Mouse (Mus musculus) bone marrow, adult 2 months (tissue): ENCODE measurements around the gene Lnx2. TPM values are rescaled to one million over a fixed set of nuclear protein-coding genes. Genes with fewer than 3 reads are reported as not detected.

Source experiments
- H3K27ac ChIP-seq: fragments of 200-500 bp; 2 replicates; pipeline ENCODE4 v1.5.1; 2012; ENCODE audit warnings: low read depth, mild to moderate bottlenecking, control low read depth, inconsistent platforms, low read length; ENCODE audit not compliant: control insufficient read depth, poor library complexity, insufficient read depth
- H3K4me1 ChIP-seq: fragments of 200-500 bp; 2 replicates; pipeline ENCODE4 v1.6.1; 2011; ENCODE audit warnings: low read length; ENCODE audit not compliant: control insufficient read depth, insufficient read depth
- H3K4me3 ChIP-seq: fragments of 200-500 bp; replicated peaks from 2 replicates; pipeline ENCODE3; 2011; ENCODE audit warnings: mild to moderate bottlenecking, low read depth, low read length, control low read depth; ENCODE audit not compliant: control insufficient read depth
- CTCF ChIP-seq: fragments of 200-500 bp; IDR thresholded peaks from 2 replicates; pipeline ENCODE4 v1.5.1; 2011; ENCODE audit warnings: low read length, control low read depth; ENCODE audit not compliant: control insufficient read depth, insufficient read depth
- POLR2A ChIP-seq: fragments of 200-500 bp; IDR thresholded peaks from 2 replicates; pipeline ENCODE4 v1.6.1; 2011; ENCODE audit warnings: low read depth, mild to moderate bottlenecking, control low read depth, low read length, borderline replicate concordance; ENCODE audit not compliant: control insufficient read depth
- WGBS: fragments of 180-500 bp; shearing (Covaris S2); methylation state at CpG from one replicate; pipeline ENCODE4 v1.1.7; 2018; 5-methylcytosine and 5-hydroxymethylcytosine counted together
- polyA plus RNA-seq: library from polyadenylated mRNA; stranded (reverse); fragments of >200 nt; gene quantifications from 2 replicates; pipeline ENCODE4 v1.2.4, GENCODE M21; 2011; ENCODE audit warnings: low replicate concordance; ENCODE audit not compliant: missing spikeins, insufficient read depth, insufficient read length

Gene Lnx2
- polyA plus RNA-seq, 1 experiment: 3.8 TPM

DNA sequence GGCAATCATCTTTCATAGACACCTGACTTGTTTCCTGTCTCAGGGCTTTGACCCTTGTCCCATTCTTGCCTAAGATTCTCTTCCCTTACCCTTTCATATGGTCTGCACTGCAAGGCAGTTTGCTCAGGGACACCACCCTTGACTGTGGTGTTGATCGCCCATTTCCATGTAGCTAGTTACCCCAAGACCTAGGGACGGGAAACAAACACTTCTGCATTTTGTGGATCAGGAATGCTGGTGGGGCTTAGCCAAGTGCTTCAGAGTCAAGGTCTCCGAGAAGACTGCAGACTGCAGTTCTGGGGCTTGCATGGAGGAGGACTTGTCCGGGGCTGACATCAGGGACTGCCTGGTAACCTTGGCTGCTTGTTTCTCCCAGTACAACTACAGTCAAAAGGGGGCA is 10.4 kb upstream of the Lnx2 start:
- H3K4me3 ChIP-seq: no peak overlapping the region
- H3K4me1 ChIP-seq: no peaks in the 10 kb centered on the region
- no peak for TF ChIP-seq POLR2A
- no peak overlapping the region for H3K27ac ChIP-seq
- 87% methylated on average over 4 of the region's 4 CpGs for WGBS

DNA sequence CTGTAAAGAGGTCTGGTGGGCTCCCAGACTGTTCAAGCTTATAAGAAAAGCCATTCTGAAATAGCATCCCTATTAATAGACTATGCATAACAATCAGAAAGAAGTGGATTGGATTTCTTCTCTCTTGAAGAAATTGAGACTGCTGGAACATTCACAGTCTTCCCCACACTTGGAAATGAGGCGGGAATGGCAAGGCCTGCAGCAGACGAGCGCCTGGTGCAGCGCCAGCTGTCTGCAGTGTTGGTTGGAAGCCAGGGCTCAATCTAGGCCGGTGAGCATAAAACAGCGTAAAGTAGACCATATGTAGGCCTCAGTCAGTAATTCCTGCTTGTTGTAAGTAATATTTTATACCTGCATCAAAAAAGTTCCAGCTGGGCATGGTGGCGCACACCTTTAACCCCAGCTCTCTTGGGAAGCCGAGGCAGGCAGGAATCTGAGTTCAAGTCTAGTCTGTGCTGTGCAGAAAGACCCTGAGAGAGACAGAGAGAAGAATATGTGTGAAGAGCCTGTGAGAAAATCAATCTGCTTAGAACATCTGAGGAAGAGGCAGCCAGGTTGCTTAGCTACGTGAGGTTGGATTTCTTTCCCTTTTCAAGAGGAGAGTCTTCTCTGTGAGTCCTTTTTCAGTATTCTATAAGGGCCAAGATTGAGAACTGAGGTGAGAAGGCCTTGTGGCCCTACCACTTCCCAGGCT is 9.0 kb upstream of the Lnx2 start:
- 93% methylated on average over 9 of the region's 9 CpGs for WGBS
- Histone ChIP-seq H3K27ac (no peak overlapping the region), H3K4me1 (no peaks in the 10 kb centered on the region), H3K4me3 (no peak overlapping the region)
- TF ChIP-seq POLR2A: no peak

DNA sequence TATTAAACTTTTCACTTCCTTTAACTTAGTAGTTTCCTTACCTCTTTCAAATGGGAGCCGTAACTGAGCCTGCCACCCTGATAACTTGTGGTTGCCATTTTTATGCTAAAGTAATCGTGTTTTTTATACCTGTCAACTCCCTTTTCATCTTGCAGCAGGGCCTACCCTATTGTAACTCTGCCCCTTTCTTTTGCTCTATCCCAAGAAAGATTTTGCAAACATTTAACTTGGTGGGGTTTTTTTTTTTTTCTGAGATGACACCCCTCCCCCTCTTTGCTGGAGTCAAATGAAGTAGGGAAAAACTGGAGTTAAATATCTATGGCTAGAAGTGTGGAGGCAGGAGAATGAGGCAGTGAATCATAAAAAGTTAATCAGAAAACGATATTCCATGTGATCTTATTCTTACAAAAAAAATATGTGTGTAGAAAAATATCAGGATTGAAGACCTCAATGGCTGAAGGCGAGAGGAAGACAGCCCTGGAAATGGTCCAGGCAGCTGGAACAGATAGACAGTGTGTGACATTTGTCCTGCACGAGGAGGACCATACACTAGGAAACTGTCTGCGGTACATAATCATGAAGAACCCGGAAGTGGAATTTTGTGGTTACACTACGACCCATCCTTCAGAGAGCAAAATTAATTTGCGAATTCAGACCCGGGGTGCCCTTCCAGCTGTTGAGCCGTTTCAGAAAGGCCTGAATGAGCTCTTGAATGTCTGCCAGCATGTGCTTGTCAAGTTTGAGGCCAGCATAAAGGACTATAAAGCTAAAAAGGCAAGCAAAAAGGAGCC is 1.9 kb upstream of the Lnx2 start:
- TF ChIP-seq CTCF (no peak), POLR2A (no peak)
- 36% methylated on average over 11 of the region's 11 CpGs for WGBS
- Histone ChIP-seq H3K27ac (peak overlapping the region; percentile 83), H3K4me1 (no peaks in the 10 kb centered on the region; the same call in 1 of the 2 replicates), H3K4me3 (peak overlapping the region; percentile 85)

DNA sequence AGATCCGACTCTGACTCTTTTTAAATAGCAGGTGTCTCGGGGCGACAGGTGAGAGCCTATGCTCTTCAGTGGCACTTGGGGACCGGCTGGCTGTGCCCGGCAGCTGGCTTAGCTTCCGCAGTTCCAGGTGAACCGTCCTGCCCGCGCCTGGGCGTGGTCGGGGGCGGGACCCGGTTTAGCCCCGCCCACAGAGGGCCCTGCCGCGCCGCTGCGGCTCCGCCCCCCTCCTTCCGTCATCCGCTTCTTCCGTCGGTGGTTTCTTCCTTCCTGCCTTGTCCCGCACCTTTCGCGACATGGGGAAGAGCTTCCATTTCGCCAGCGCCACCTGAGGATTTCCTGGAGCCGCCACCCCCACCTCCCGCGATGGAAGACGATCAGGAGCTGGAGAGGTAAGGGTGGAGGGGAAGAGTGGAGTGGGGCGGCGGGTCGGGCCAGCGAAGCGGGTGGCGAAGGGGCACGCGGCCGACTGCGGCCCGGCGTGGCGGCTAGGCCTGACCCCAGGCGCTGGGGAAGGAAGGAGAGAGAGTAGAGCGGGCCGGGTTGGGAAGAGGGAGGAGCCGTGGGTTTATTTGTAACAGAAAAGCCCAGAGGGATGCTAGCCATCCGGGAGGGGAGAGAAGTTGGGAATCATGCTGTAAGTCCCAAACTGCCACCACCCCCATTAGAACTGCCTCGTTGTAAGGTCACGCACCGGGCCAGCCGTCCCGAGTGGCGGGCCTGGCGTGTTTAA is 1.1 kb upstream of the Lnx2 start:
- Histone ChIP-seq H3K27ac (peak overlapping the region; percentile 83), H3K4me3 (peak overlapping the region; percentile 85), H3K4me1 (no peaks in the 10 kb centered on the region; the same call in 1 of the 2 replicates)
- TF ChIP-seq CTCF (no peak), POLR2A (peak; percentile 61; the same call in 1 of the 2 replicates)
- WGBS: under 1% methylated on average over 57 of the region's 57 CpGs

DNA sequence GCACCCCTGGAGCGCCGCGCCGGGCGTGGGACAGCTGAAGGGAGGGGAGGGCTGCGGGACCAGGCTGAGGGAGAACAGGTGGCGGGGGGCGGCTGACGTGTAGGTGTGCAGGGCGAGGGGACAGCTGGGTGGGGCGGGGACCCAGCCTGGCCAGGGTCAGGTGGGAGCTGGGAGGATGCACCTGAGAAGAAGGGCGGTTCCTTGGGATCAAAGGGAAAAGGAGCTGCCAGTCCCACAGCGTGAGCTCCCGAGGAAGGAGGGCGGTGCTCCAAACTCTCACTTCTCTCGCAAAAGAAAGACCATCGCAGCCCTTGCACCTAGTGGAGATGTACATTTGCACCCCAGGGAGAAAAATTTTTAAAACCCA is 396 bp upstream of the Lnx2 start, which contains the start of gene Polr1d:
TSS of gene Polr1d (plus strand) at position 252 of the 367 bp plus-strand sequence.
- peak within 1 kb of the TSS; percentile 85 for H3K4me3 ChIP-seq
- no peak for TF ChIP-seq CTCF
- no peak for TF ChIP-seq POLR2A
- no peaks in the 10 kb centered on the region; the same call in 1 of the 2 replicates for H3K4me1 ChIP-seq
- H3K27ac ChIP-seq: peak within 1 kb of the TSS; percentile 83
- under 1% methylated on average over 17 of the region's 17 CpGs for WGBS

DNA sequence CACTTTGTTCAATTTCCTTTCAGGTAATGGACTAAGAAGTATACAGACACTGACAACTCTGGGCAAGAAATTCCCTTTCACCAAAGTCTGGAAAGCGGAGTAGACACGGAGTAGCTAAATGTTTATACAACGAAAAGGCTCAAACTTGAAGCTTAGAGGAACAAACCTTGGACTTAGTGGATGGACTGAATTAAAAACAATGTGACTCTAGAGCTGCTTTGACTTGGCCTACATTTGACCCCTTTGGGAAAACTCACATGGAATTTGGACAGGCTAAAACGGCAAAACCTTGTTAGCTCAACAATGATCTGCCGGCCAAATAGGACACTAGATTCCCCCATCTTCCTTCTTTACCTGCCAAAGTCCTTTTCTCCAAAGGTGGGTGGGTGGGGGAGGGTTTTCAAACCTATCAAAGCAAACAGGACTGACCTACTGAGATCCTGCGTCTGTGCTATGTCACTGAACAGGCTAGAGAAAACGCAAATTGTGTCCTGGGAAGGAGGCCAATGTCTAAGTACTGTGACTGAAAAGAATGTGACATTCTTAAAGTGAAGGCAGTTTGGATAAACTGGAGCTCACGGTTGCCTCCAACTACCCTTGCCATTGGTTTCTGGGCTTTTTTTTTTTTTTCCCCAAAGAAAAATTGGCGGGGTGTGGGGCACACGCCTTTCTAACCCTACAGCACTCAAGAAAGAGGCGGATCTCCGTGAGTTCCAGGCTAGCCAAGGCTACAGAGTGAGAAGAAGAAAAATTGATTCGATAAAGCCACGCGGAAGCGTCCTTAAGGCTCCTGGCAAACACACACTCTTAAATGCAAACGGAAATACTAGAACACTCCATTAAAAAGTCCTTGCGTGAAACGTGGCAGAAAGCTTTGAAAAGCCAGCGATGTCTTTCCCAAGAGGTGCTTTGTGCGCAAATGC is 1.0 kb downstream of the Lnx2 start:
- no peaks in the 10 kb centered on the region; the same call in 1 of the 2 replicates for H3K4me1 ChIP-seq
- H3K27ac ChIP-seq: peak overlapping the region; percentile 83; the same call in 1 of the 2 replicates
- TF ChIP-seq POLR2A (no peak), CTCF (no peak)
- H3K4me3 ChIP-seq: peak overlapping the region; percentile 85
- WGBS: 24% methylated on average over 21 of the region's 21 CpGs

DNA sequence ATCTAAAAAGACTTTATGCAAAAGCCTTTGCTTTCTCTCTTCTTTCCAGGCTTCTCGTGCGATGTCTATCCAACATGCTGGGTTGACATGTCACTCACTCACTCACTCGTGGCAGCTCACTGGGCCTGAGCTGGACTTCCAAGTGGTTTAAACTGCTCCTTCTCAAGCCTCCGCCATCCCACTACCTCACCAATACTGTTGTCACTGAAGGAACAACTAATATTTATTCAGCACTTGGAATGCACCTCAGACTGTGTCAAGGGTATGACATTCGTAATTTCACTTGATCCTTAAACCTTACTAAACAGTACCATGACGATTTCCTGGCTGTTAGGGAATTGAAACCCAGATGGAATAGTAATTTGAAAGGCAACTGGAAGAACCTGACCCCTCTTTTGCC is 2.6 kb downstream of the Lnx2 start:
- TF ChIP-seq POLR2A: no peak
- no peak for TF ChIP-seq CTCF
- 82% methylated on average over 6 of the region's 6 CpGs for WGBS
- H3K27ac ChIP-seq: no peak overlapping the region
- H3K4me3 ChIP-seq: no peak overlapping the region
- H3K4me1 ChIP-seq: no peaks in the 10 kb centered on the region; the same call in 1 of the 2 replicates

DNA sequence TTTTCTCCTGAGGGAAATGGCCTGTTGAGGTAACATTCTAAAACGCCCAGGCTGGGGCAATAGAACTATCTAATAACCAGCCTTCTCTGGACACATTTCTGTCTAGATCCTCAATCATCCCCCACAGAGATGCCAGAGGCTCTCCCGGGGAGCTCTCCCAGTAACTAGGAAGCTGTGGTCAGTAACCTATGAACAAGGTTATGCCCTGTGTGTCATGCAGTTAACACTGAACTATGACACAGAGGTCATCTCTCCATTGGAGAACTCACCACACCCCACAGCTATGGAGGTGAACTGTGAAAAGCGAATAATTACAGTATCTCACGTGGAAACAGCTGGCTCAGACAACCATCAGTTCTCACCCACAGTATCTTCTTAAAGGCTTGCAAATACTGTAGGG is 4.5 kb downstream of the Lnx2 start:
- H3K4me1 ChIP-seq: no peaks in the 10 kb centered on the region; the same call in 1 of the 2 replicates

More for the DNA sequence above, 4.5 kb downstream of the Lnx2 start:
- H3K27ac ChIP-seq: no peak overlapping the region
- WGBS: 67% methylated on average over 4 of the region's 4 CpGs
- no peak overlapping the region for H3K4me3 ChIP-seq
- TF ChIP-seq POLR2A (no peak), CTCF (no peak)
